Mouse (Mus musculus) stomach, embryonic 14.5 days (tissue): ENCODE results near the gene Ncs1. TPM values are rescaled to one million over a fixed set of nuclear protein-coding genes. Genes with fewer than 3 reads are reported as not detected.

Experiments used
- ATAC-seq: fragments of 200-750 bp; cut with Nextera tagmentation; 2 replicates; pipeline ENCODE4 v1.8.0; 2017; ENCODE audit warnings: low read depth, moderate TSS enrichment; ENCODE audit not compliant: insufficient number of reproducible peaks, insufficient read depth, low FRiP score
- H3K27ac ChIP-seq: fragments of 300-500 bp; sonication (generic); 2 replicates; pipeline ENCODE4 v1.5.1; 2014; ENCODE audit warnings: mild to moderate bottlenecking, low read length, moderate library complexity, mixed read lengths
- H3K27me3 ChIP-seq: fragments of 300-500 bp; sonication (generic); 2 replicates; pipeline ENCODE4 v1.6.1; 2014; ENCODE audit warnings: low read length, control low read depth, mixed read lengths; ENCODE audit not compliant: control insufficient read depth, insufficient read depth
- H3K36me3 ChIP-seq: fragments of 300-500 bp; sonication (generic); 2 replicates; pipeline ENCODE4 v1.6.1; 2014; ENCODE audit warnings: mild to moderate bottlenecking, control low read depth, low read length, moderate library complexity, mixed read lengths; ENCODE audit not compliant: control insufficient read depth, insufficient read depth
- H3K4me1 ChIP-seq: fragments of 300-500 bp; sonication (generic); 2 replicates; pipeline ENCODE4 v1.6.1; 2014; ENCODE audit warnings: low read length, control low read depth, mixed read lengths; ENCODE audit not compliant: control insufficient read depth, insufficient read depth
- H3K4me2 ChIP-seq: fragments of 300-500 bp; sonication (generic); replicated peaks from 2 replicates; pipeline ENCODE4 v1.6.1; 2014; ENCODE audit warnings: low read depth, low read length, control low read depth
- H3K4me3 ChIP-seq: fragments of 300-500 bp; sonication (generic); 2 replicates; pipeline ENCODE4 v1.5.1; 2014; ENCODE audit warnings: low read depth, low read length, control low read depth
- H3K9ac ChIP-seq: fragments of 300-500 bp; sonication (generic); replicated peaks from 2 replicates; pipeline ENCODE4 v1.6.1; 2014; ENCODE audit warnings: low read depth, mild to moderate bottlenecking, control low read depth, low read length, moderate library complexity, mixed read lengths
- H3K9me3 ChIP-seq: fragments of 300-500 bp; sonication (generic); 2 replicates; pipeline ENCODE4 v1.6.1; 2016; ENCODE audit warnings: low read depth, low read length, control low read depth; ENCODE audit not compliant: control insufficient read depth
- WGBS: fragments of 180-500 bp; shearing (Covaris S2); extraction: QIAGEN DNeasy Blood & Tissue Kit; methylation state at CpG from one replicate; pipeline ENCODE4 v1.1.7; 2014; 5-methylcytosine and 5-hydroxymethylcytosine counted together
- polyA plus RNA-seq: library from polyadenylated mRNA; unstranded; fragments of >200 nt; fragmentation: Nextera tagmentation; extraction: Ambion mirVana; gene quantifications from 2 replicates; pipeline ENCODE4 v1.2.1, GENCODE M21; 2014

Ncs1 gene
- polyA plus RNA-seq, 1 experiment from 2014 or later = 36.0 TPM

DNA sequence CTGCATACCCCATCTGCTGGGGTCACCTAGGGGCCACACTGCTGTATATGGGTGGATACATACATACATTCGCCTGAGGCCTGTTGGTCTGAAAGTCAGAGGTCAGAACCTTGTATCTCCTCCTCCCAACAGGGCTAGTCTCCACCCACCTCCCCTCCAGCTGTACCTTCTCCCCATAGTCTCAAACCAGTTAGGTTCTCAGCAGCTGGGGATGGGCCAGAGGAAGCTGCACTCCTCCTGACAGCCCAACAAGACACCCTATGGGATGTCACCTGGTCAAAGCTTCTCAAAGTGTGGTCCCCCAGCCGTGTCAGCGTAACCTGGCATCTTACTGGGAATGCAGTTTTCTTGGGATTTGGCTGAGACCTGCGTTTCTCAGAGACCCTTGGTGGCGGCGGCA is 50.8 kb downstream of the Ncs1 start:
- no peaks in the 10 kb centered on the region for H3K9me3 ChIP-seq
- WGBS = 73% methylated on average over 6 of the region's 6 CpGs
- H3K27ac ChIP-seq = no peak overlapping the region
- ATAC-seq = no peak
- peaks cover 6% of the 10 kb centered on the region; the same call in 1 of the 2 replicates for H3K4me1 ChIP-seq
- no peak overlapping the region for H3K9ac ChIP-seq
- H3K36me3 ChIP-seq = peaks cover 10% of the 10 kb centered on the region; the same call in 1 of the 2 replicates
- no peak overlapping the region for H3K4me2 ChIP-seq
- H3K27me3 ChIP-seq = no peaks in the 10 kb centered on the region
- no peak overlapping the region for H3K4me3 ChIP-seq

DNA sequence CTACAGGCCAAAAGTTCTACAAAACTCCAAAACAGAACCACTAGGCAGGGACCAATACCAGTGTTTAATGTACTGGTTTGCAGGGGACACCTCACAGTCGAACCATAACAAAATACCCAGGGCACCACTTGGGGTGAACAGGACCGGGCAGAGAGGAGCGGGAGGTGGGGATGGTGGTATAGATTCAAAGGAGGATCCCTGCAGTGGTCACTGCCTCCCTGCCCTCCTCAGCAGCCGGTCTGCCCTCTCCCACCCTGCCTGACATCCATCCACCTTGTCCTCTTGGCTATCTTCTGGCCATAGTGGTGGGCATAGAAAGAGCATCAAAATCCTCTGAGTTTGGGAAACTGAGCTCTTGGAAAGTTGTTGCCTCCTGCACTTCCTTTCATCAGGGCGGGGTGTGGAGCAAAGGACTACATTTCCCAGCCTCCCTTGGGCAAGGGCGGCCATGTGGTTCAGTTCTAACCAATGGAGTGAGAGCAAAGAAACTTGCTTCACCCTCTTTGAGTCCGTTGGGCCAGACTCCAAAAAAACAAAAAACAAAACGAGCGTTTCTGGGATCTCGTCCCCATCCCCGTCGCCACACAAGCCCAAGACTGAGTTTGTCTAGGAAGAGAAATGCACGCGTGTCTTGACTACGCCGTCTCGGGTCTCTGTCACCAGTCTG is 52.1 kb downstream of the Ncs1 start:
- H3K27ac ChIP-seq = peak overlapping the region; percentile 27; the same call in 1 of the 2 replicates
- peak overlapping the region; percentile 54 for H3K4me2 ChIP-seq
- H3K36me3 ChIP-seq = peaks cover 6% of the 10 kb centered on the region; the same call in 1 of the 2 replicates
- 4% methylated on average over 17 of the region's 17 CpGs for whole genome bisulfite sequencing
- H3K4me1 ChIP-seq = peaks cover 6% of the 10 kb centered on the region; the same call in 1 of the 2 replicates
- H3K9me3 ChIP-seq = no peaks in the 10 kb centered on the region
- peak overlapping the region; percentile 32; the same call in 1 of the 2 replicates for H3K9ac ChIP-seq
- peak; percentile 86 for ATAC-seq
- H3K4me3 ChIP-seq = peak overlapping the region; percentile 39
- no peaks in the 10 kb centered on the region for H3K27me3 ChIP-seq

DNA sequence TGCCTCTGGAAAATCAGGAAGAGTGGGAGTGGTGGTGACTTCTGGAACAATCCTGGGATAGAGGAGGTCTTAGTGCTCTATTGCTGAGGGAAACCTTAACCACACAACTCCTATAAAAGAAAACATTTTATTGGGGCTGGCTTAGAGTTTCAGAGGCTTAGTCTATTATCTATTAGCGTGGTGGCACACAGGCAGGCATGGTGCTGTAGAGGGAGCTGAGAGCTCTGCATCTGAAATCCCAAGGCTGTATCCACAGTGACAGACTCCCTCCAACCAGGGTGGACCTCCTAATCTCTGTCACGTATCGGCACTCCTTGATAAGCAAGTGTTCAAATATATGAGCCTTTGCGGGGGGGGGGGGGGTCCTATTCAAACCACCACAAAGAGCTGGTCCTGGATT is 53.2 kb downstream of the Ncs1 start:
- 41% methylated on average over 4 of the region's 4 CpGs for WGBS
- H3K9ac ChIP-seq = no peak overlapping the region
- no peaks in the 10 kb centered on the region for H3K27me3 ChIP-seq
- H3K4me2 ChIP-seq = peak overlapping the region; percentile 54
- H3K36me3 ChIP-seq = no peaks in the 10 kb centered on the region
- no peak overlapping the region; the same call in 1 of the 2 replicates for H3K27ac ChIP-seq
- ATAC-seq = no peak
- H3K4me3 ChIP-seq = peak overlapping the region; percentile 39; the same call in 1 of the 2 replicates
- H3K4me1 ChIP-seq = peaks cover 6% of the 10 kb centered on the region; the same call in 1 of the 2 replicates
- H3K9me3 ChIP-seq = no peaks in the 10 kb centered on the region

GRCm38 (mm10) chr2:31299266-31299665 is 53.6 kb downstream of the Ncs1 start:
- Histone ChIP-seq H3K27me3 (no peaks in the 10 kb centered on the region), H3K9me3 (no peaks in the 10 kb centered on the region), H3K4me2 (no peak overlapping the region), H3K27ac (no peak overlapping the region), H3K4me3 (no peak overlapping the region), H3K36me3 (no peaks in the 10 kb centered on the region), H3K4me1 (peaks cover 6% of the 10 kb centered on the region; the same call in 1 of the 2 replicates), H3K9ac (no peak overlapping the region)
- 24% methylated on average over 4 of the region's 4 CpGs for WGBS
- ATAC-seq = no peak

DNA sequence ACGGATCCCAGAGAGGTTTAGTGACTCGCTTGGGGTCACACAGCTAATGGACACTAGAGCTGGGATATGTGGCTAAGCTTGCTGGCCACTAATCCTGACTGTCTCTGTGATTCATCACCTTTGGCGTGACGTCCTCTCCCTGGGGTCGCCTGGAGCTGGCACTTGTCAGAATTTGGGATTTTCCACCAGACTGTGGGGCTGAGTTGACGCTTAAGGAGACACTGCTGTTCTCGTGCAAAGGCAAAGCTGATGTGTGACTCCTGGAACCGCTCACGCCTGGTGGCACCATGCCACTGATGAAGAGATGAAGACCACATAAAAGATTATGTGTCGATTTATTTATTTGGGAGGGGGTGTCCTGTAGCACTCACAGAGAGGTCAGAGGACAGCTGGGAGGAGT is 54.4 kb downstream of the Ncs1 start:
- H3K36me3 ChIP-seq = no peaks in the 10 kb centered on the region
- peaks cover 6% of the 10 kb centered on the region; the same call in 1 of the 2 replicates for H3K4me1 ChIP-seq
- H3K9me3 ChIP-seq = no peaks in the 10 kb centered on the region
- H3K9ac ChIP-seq = no peak overlapping the region
- 74% methylated on average over 10 of the region's 10 CpGs for WGBS
- H3K4me2 ChIP-seq = no peak overlapping the region
- no peaks in the 10 kb centered on the region for H3K27me3 ChIP-seq
- ATAC-seq = no peak
- H3K27ac ChIP-seq = no peak overlapping the region
- H3K4me3 ChIP-seq = no peak overlapping the region

- no peak overlapping the region for H3K9ac ChIP-seq
- no peak overlapping the region for H3K27ac ChIP-seq
- ATAC-seq = no peak
- no peaks in the 10 kb centered on the region for H3K27me3 ChIP-seq
- no peak overlapping the region for H3K4me2 ChIP-seq
- H3K9me3 ChIP-seq = no peaks in the 10 kb centered on the region
- no peaks in the 10 kb centered on the region for H3K36me3 ChIP-seq
- WGBS = 73% methylated on average over 9 of the region's 9 CpGs
- H3K4me1 ChIP-seq = peaks cover 6% of the 10 kb centered on the region; the same call in 1 of the 2 replicates
- H3K4me3 ChIP-seq = no peak overlapping the region
Observed at GRCm38 (mm10) chr2:31303177-31303576, 57.6 kb downstream of the Ncs1 start.

DNA sequence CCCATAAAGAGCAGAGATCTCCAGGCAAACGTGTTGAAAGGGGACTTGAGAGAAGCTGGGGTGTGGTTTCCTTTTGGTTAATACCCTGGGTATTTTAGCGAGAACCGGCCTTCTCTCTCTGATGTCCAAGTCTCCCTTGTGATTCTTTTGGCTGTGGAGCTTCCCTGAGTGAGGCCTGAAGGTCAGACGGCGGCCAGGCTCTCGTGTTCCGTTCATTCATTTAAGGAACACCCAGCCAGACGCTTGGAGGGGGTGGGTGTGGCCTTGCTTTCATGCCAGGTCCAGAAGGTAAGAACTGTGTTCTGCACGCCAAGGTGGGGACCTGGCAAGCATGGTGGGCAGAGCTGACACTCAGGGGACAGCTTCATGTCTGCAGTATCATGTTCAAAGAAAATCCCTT is 58.6 kb downstream of the Ncs1 start:
- ATAC-seq = no peak
- H3K36me3 ChIP-seq = no peaks in the 10 kb centered on the region
- no peaks in the 10 kb centered on the region for H3K9me3 ChIP-seq
- no peaks in the 10 kb centered on the region for H3K4me1 ChIP-seq
- no peak overlapping the region for H3K4me2 ChIP-seq
- H3K27ac ChIP-seq = no peak overlapping the region
- H3K27me3 ChIP-seq = no peaks in the 10 kb centered on the region
- no peak overlapping the region for H3K9ac ChIP-seq
- 75% methylated on average over 9 of the region's 9 CpGs for WGBS
- no peak overlapping the region for H3K4me3 ChIP-seq

- H3K9ac ChIP-seq = no peak overlapping the region
- H3K27ac ChIP-seq = no peak overlapping the region
- no peak overlapping the region for H3K4me2 ChIP-seq
- H3K27me3 ChIP-seq = no peaks in the 10 kb centered on the region
- 74% methylated on average over 22 of the region's 22 CpGs for WGBS
- no peaks in the 10 kb centered on the region for H3K9me3 ChIP-seq
- no peak for ATAC-seq
- no peaks in the 10 kb centered on the region for H3K36me3 ChIP-seq
- no peaks in the 10 kb centered on the region for H3K4me1 ChIP-seq
- H3K4me3 ChIP-seq = no peak overlapping the region
Observed at GRCm38 (mm10) chr2:31304801-31305665, 59.4 kb downstream of the Ncs1 start.
